Mouse (Mus musculus) liver, embryonic 14.5 days (tissue): Measurements from ENCODE around the gene Lzts2. TPM values are rescaled to one million over a fixed set of nuclear protein-coding genes. Genes with fewer than 3 reads are reported as not detected.

ENCODE experiments used
- ATAC-seq: fragments of 200-750 bp; cut with Nextera tagmentation; 2 replicates; pipeline ENCODE4 v1.8.0; 2017; ENCODE audit warnings: moderate number of reproducible peaks, mild to moderate bottlenecking, moderate library complexity; ENCODE audit not compliant: insufficient read depth
- DNase-seq, 3 experiments: peaks; one replicate each; pipeline ENCODE4 v3.0.0-alpha.2; 2012 to 2013; ENCODE audit warnings: low read depth in 3 of 3, low spot score in 3 of 3
- H3K27ac ChIP-seq: fragments of 300-500 bp; sonication (generic); 2 replicates; pipeline ENCODE4 v1.5.1; 2014; ENCODE audit warnings: moderate library complexity, mild to moderate bottlenecking, control low read depth, inconsistent platforms
- H3K27me3 ChIP-seq: fragments of 300-500 bp; sonication (generic); 2 replicates; pipeline ENCODE4 v1.6.1; 2014; ENCODE audit warnings: mild to moderate bottlenecking, low read length, moderate library complexity; ENCODE audit not compliant: control insufficient read depth, insufficient read depth
- H3K36me3 ChIP-seq: fragments of 300-500 bp; sonication (generic); replicated peaks from 2 replicates; pipeline ENCODE4 v1.6.1; 2014; ENCODE audit warnings: low read depth; ENCODE audit not compliant: control insufficient read depth, insufficient read depth
- H3K4me1 ChIP-seq, 2 experiments: fragments of 200-500 bp in 1 of 2; fragments of 300-500 bp in 1 of 2; sonication (generic) in 1 of 2; replicated peaks; 2 replicates each; pipeline ENCODE4 v1.6.1; 2012 to 2014; ENCODE audit warnings: antibody characterized with exemption in 1 of 2, inconsistent platforms in 1 of 2, low read length in 1 of 2; ENCODE audit not compliant: control insufficient read depth in 2 of 2, insufficient read depth in 2 of 2
- H3K4me2 ChIP-seq: fragments of 300-500 bp; sonication (generic); 2 replicates; pipeline ENCODE4 v1.6.1; 2014; ENCODE audit warnings: low read depth, mild to moderate bottlenecking, control low read depth, moderate library complexity
- H3K4me3 ChIP-seq, 2 experiments: fragments of 200-500 bp in 1 of 2; fragments of 300-500 bp in 1 of 2; sonication (generic) in 1 of 2; 2 replicates each; pipeline ENCODE4 v1.5.1; 2012 to 2014; ENCODE audit warnings: low read depth in 2 of 2, low read length in 2 of 2, mild to moderate bottlenecking in 2 of 2, control low read depth in 1 of 2, inconsistent platforms in 1 of 2, moderate library complexity in 1 of 2; ENCODE audit not compliant: insufficient read depth in 1 of 2
- H3K9ac ChIP-seq: fragments of 300-500 bp; sonication (generic); replicated peaks from 2 replicates; pipeline ENCODE4 v1.6.1; 2014; ENCODE audit warnings: mild to moderate bottlenecking, control low read depth, moderate library complexity
- H3K9me3 ChIP-seq: fragments of 300-500 bp; sonication (generic); 2 replicates; pipeline ENCODE4 v1.6.1; 2016; ENCODE audit warnings: low read length, mixed read lengths; ENCODE audit not compliant: control insufficient read depth
- CTCF ChIP-seq: IDR thresholded peaks from 2 replicates; pipeline ENCODE4 v1.5.1; 2016; ENCODE audit warnings: antibody characterized with exemption, low read depth, control low read depth
- EP300 ChIP-seq: IDR thresholded peaks from 2 replicates; pipeline ENCODE4 v1.6.1; 2016; ENCODE audit warnings: antibody characterized with exemption, low read depth
- WGBS: fragments of 180-500 bp; shearing (Covaris S2); extraction: QIAGEN DNeasy Blood & Tissue Kit; methylation state at CpG from one replicate; pipeline ENCODE4 v1.1.7; 2014; ENCODE audit not compliant: insufficient replicate concordance; 5-methylcytosine and 5-hydroxymethylcytosine counted together
- polyA plus RNA-seq, 2 experiments: library from polyadenylated mRNA; depleted of rRNA in 1 of 2; stranded (reverse) in 1 of 2; unstranded in 1 of 2; fragments of >200 nt; fragmentation: Nextera tagmentation in 1 of 2; extraction: Ambion mirVana in 1 of 2; gene quantifications; 2 replicates each; pipeline versions ENCODE4 v1.2.1 to v1.2.3; 2012 to 2014

The Lzts2 gene
- polyA plus RNA-seq, 2 experiments: 3.7 to 4.8 TPM

DNA sequence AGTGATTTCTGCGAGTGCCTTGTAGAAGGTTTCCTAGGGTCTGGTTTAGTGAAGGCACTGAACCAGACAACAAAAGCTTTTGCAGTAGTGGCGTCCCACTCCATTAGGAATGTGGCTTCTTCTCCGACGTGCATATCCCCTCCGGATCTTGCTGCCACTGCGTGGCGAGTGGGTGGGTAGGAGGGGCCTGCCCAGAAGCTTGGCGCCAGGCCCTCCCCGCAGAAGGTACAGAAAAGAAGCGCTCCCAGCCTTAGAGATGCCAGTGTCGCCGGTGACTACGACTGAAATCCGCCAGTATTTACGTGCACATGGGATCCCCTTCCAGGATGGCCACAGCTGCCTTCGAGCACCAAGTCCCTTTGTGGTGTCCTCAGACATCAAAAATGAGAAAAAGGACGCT lies 7.2 kb upstream of the Lzts2 start:
- no peak for DNase-seq
- no peak for ATAC-seq
- WGBS: 23% methylated on average over 17 of the region's 17 CpGs
- Histone ChIP-seq H3K27ac (peak overlapping the region; percentile 29; the same call in 1 of the 2 replicates), H3K36me3 (peaks cover 9% of the 10 kb centered on the region), H3K9ac (peak overlapping the region; percentile 59), H3K4me2 (peak overlapping the region; percentile 96), H3K9me3 (no peaks in the 10 kb centered on the region), H3K27me3 (no peaks in the 10 kb centered on the region), H3K4me3 (peak overlapping the region; percentile 65 to 79), H3K4me1 (peaks cover 5 to 14% of the 10 kb centered on the region in 2 experiments)
- TF ChIP-seq EP300 (no peak), CTCF (no peak)

DNA sequence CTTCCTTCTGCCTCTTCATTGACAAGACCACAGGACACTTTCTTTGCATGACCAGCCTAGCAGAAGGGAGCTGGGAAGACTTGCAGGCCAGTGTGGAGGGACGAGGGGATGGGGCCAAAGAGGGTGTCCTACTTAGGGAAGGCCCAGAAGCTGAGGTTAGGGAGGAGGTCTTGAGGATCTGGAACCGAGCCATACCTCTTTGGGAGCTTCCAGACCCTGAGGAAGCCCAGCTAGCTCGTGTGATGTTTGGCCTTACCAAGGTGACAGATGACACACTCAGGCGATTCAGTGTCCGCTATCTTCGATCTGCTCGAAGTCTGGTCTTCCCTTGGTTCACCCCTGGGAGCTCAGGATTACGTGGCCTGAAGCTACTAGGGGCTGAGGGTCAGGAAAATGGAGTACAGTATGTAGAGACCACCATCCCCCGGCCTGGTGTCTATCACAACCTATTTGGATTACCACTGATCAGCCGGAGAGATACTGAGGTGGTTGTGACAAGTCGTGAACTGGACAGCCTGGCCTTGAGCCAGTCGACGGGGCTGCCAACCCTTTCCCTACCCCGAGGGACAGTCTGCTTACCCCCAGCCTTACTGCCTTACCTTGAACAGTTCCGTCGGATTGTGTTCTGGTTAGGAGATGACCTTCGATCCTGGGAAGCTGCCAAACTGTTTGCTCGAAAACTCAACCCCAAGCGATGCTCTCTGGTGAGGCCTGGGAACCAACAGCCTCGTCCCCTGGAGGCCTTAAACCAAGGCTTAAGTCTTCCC lies 6.6 kb upstream of the Lzts2 start:
- Histone ChIP-seq H3K27ac (no peak overlapping the region), H3K4me3 (peak overlapping the region; percentile 65 to 79), H3K4me2 (peak overlapping the region; percentile 96), H3K4me1 (peaks cover 5 to 14% of the 10 kb centered on the region in 2 experiments), H3K27me3 (no peaks in the 10 kb centered on the region), H3K9me3 (no peaks in the 10 kb centered on the region), H3K36me3 (peaks cover 9% of the 10 kb centered on the region), H3K9ac (no peak overlapping the region; the same call in 1 of the 2 replicates)
- DNase-seq (no peak), ATAC-seq (no peak)
- WGBS: 72% methylated on average over 20 of the region's 20 CpGs
- TF ChIP-seq CTCF: no peak
- TF ChIP-seq EP300: no peak

- DNase-seq: no peak
Observed at GRCm38 (mm10) chr19:45010646-45011045, 3.6 kb upstream of the Lzts2 start.

DNA sequence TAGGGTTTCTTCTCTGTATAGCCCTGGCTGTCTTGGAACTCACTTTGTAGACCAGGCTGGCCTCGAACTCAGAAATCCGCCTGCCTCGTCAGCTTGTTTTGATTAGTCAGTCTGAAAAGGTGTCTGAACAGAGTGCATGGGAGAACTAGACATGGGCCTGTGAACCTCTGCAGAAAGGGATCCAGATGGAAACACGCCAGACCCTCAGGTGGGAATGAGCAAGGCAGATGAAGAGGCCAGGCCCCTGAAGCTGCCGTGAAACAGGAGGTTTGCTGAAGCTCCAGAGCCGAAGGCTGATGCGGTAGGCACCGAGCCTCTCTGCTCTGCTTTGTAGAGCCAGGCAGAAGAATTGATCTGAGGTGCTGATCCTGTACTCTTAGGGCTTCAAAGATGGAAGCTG lies 2.0 kb upstream of the Lzts2 start:
- 77% methylated on average over 8 of the region's 8 CpGs for WGBS
- no peak for DNase-seq
- H3K4me3 ChIP-seq: no peak overlapping the region

More at GRCm38 (mm10) chr19:45010646-45011045, 3.6 kb upstream of the Lzts2 start:
- Histone ChIP-seq H3K9ac (no peak overlapping the region), H3K27me3 (peaks cover under 1% of the 10 kb centered on the region; the same call in 1 of the 2 replicates), H3K27ac (no peak overlapping the region), H3K4me3 (no peak overlapping the region), H3K4me2 (no peak overlapping the region), H3K4me1 (peaks cover 0 to 24% of the 10 kb centered on the region in 2 experiments; a peak in 3 of 4 replicates), H3K36me3 (peaks cover 2% of the 10 kb centered on the region), H3K9me3 (no peaks in the 10 kb centered on the region)
- no peak for TF ChIP-seq EP300
- TF ChIP-seq CTCF: no peak
- ATAC-seq: no peak
- WGBS: 67% methylated on average over 4 of the region's 4 CpGs

GRCm38 (mm10) chr19:45012636-45013035 lies 1.6 kb upstream of the Lzts2 start:
- H3K4me3 ChIP-seq: no peak overlapping the region
- H3K27me3 ChIP-seq: peaks cover 2% of the 10 kb centered on the region; the same call in 1 of the 2 replicates
- no peak overlapping the region for H3K27ac ChIP-seq
- ATAC-seq: no peak
- WGBS: 52% methylated on average over 6 of the region's 6 CpGs
- DNase-seq: no peak
- H3K9ac ChIP-seq: no peak overlapping the region
- no peak overlapping the region for H3K4me2 ChIP-seq
- TF ChIP-seq CTCF: peak; percentile 46
- TF ChIP-seq EP300: no peak
- H3K9me3 ChIP-seq: no peaks in the 10 kb centered on the region
- peaks cover 2% of the 10 kb centered on the region for H3K36me3 ChIP-seq
- H3K4me1 ChIP-seq: peaks cover 3 to 23% of the 10 kb centered on the region in 2 experiments; a peak in 2 of 4 replicates

More for the DNA sequence above, 2.0 kb upstream of the Lzts2 start:
- Histone ChIP-seq H3K27me3 (peaks cover 2% of the 10 kb centered on the region; the same call in 1 of the 2 replicates), H3K9me3 (no peaks in the 10 kb centered on the region), H3K27ac (no peak overlapping the region), H3K36me3 (peaks cover 2% of the 10 kb centered on the region), H3K9ac (no peak overlapping the region), H3K4me2 (no peak overlapping the region), H3K4me1 (peaks cover 3 to 26% of the 10 kb centered on the region in 2 experiments; a peak in 3 of 4 replicates)
- TF ChIP-seq CTCF: no peak
- TF ChIP-seq EP300: no peak
- ATAC-seq: no peak
